Mouse (Mus musculus): ENCODE results near the gene Clip1.

GRCm38 (mm10) chr5:123708598-123708997 is 24.2 kb upstream of the Clip1 start:
- TF ChIP-seq NANOG (IDR thresholded peaks at IDR 0.05; ENCODE audit: borderline replicate concordance, low read length): no peak
- no peak for TF ChIP-seq POU5F1 (IDR thresholded peaks at IDR 0.05; ENCODE audit: borderline replicate concordance, low read length)

All from E14TG2a.4 (cell line).